8 mouse cellular contexts compared by ENCODE assay signal in genomic region chr5:144965639-144966351, GRCm38 (mm10). TPM values are rescaled to one million over a fixed set of nuclear protein-coding genes. Genes with fewer than 3 reads are reported as not detected.
DNase-seq lines count a peak whose midpoint lies in the region; ATAC-seq lines count a peak whose summit lies in the region.

Gene Smurf1 (minus strand): TSS chr5:144965847.

- DNase-seq in ZHBTc4 (ENCODE audit: low read depth, low spot score), result peak; percentile 96
- DNase-seq in cerebellum, postnatal 4 days (ENCODE audit: low spot score in 2 of 2), result peak; percentile 69 to 88
- peak; percentile 90 for DNase-seq in gastrocnemius, postnatal 14 days
- peak; percentile 91 for DNase-seq in induced T-regulatory cell, adult 2 months (ENCODE audit: low read depth)
- peak; percentile 76 to 96 for DNase-seq in left cerebral cortex, postnatal 10 days (ENCODE audit: extremely low spot score in 1 of 2, low spot score in 2 of 2)
- peak; percentile 91 to 92 for DNase-seq in right cerebral cortex, postnatal 10 days (ENCODE audit: low spot score in 2 of 2)
- DNase-seq in urinary bladder, postnatal 14 days (ENCODE audit: low spot score), result peak; percentile 82

- intact Hi-C loops in gastrocnemius, postnatal 14 days (cut with DNase I; ENCODE audit: low total_unique reads), result no loop called here
- intact Hi-C loops in left cerebral cortex, postnatal 10 days (cut with DNase I), result loop anchor here (5.0 kb wide), 1 partner anchor 48 kb away; no protein-coding TSS in a partner anchor

- peak; percentile 45 for ATAC-seq in megakaryocyte progenitor cell, adult 5-6 weeks (replicated peaks; ENCODE audit: poor library complexity)

RNA-seq across cellular contexts. Expression of gene Smurf1, which starts in this region (rescaled TPM):
- total RNA-seq in gastrocnemius, postnatal 14 days (2021), result 10 to 100 TPM; 11.0 to 13.1 TPM
- 10 to 100 TPM; 39.4 to 40.2 TPM for total RNA-seq in left cerebral cortex, postnatal 10 days (2021)
- total RNA-seq in megakaryocyte progenitor cell, adult 5-6 weeks (2015), result 2.7 and 3.5 TPM in 2 replicates
- total RNA-seq in megakaryocyte progenitor cell, adult 5-6 weeks (2017), result 2.8 and 4.1 TPM in 2 replicates

Comparison
In these comparisons a context has a peak if more than half of its experiments do, and no peak if none do; other contexts are left out.
1. Peak in every context shown above with its lines: DNase-seq and ATAC-seq.